Mouse (Mus musculus) left cerebral cortex, postnatal 10 days (tissue): ENCODE measurements at regions not wholly inside any gene's neighbourhood (a gene's known extent, or its start where the extent isn't known, plus 50 kb on each side); places are given as distances from the start of the nearest gene placed in this dataset.
"Not testable (repeated sequence)": the region's sequence is repeated elsewhere in the genome, so short reads cannot be mapped to it uniquely, and the experiment has no call there.

ENCODE experiments used
- DNase-seq, 2 experiments: peaks; one replicate each; pipeline ENCODE4 v3.0.0; 2021 to 2022; ENCODE audit warnings: low spot score in 2 of 2, mixed read lengths in 1 of 2; ENCODE audit errors: extremely low spot score in 1 of 2
- intact Hi-C: fragments of 180-260 bp; cut with DNase I; formaldehyde crosslinking; loops from one replicate; pipeline ENCODE4 v1.15.1; 2025

DNA sequence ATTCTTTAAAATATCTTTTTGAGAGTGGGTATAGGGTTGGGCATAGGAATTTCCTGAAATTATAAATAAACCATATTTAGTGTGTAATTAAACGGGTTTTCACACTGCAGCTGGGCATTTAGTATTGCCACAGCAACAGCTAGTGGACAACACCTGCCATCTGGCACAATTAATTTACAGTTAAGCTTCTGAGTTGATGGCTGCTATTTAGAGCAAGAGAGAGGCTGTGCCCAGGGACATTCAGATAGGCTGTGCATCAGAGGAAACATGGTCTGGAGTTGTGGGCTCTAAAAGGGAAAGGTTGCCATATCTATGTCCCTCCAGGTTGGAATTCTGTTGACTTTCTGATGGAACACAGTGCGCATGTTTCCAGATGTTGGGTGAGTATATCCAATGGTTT lies 227.1 kb downstream of the Pth2r start:
- intact Hi-C loops: no loop called here
- DNase-seq: no peak

DNA sequence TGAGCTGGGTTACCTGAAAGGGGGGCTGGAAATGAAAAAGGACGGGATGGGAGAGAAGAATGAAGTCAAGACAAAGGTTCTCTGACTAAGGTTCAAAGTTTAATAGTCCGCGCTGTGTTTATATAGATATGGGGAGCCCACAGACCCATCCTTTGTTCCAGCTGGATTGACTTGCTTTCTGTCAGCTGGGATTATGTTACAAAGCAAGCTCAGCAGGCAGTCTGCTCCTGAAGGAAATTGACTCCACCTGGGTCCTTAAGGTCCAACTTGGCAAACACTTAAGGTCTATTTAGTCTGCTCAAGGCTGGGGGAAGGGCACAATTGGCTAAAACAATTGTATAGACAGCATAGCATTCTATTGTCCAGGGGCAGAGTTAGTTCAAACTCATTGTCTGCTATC lies 253.8 kb downstream of the Pth2r start:
- intact Hi-C loops: loop anchor here (10.0 kb wide), 1 partner anchor 201 kb away; no protein-coding TSS in a partner anchor

DNA sequence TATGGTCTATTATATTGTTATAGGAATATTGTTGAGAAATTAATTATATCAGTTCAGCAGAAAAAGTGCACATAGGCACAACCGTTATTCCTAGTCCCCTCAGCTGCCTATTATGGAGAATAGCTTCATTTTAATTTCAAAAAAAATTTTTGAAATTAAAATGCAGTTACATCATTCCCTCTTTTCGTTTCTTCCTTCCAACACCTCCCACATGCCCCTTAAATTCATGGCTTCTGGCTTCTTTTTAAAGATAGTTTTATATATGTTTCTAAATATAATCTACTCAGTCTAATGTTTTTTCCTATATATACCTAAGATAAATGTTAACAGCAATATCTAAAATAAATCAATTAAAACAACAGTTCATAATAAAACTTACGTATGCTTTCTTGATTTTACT lies 256.7 kb downstream of the Pth2r start:
- intact Hi-C loops: loop anchor here (10.0 kb wide), 1 partner anchor 204 kb away; no protein-coding TSS in a partner anchor
- no peak for DNase-seq

More for the DNA sequence above, 253.8 kb downstream of the Pth2r start:
- no peak for DNase-seq

DNA sequence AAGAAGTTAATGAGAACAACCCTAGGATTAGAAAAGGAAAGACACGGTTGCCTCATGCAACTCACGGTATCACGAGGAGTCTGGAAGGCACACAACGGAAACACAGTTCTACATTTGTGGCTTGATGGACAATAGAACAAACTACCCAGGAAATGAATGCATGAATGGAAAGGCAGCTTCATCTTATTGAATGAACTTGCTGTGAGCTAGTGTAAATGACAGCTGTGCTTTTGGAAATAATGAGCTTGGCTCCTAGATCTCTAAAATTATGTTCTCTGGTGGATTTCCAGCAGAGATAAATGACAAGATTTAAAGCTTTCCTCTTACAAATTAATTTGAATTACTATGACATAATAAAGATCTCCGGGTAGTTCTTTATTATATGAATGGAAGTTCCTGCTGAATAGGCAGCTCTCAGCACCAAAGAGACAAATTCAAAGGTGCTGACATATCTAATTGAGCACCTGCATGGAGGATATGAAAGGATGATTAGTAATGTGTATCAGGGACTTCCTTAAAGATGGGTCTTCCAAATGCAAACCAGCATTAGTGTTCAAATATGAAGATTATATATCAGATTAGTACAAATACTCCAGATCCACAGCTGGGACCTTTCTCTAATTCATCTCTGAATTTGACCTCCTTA lies 262.5 kb downstream of the Pth2r start:
- DNase-seq: no peak
- intact Hi-C loops: no loop called here

DNA sequence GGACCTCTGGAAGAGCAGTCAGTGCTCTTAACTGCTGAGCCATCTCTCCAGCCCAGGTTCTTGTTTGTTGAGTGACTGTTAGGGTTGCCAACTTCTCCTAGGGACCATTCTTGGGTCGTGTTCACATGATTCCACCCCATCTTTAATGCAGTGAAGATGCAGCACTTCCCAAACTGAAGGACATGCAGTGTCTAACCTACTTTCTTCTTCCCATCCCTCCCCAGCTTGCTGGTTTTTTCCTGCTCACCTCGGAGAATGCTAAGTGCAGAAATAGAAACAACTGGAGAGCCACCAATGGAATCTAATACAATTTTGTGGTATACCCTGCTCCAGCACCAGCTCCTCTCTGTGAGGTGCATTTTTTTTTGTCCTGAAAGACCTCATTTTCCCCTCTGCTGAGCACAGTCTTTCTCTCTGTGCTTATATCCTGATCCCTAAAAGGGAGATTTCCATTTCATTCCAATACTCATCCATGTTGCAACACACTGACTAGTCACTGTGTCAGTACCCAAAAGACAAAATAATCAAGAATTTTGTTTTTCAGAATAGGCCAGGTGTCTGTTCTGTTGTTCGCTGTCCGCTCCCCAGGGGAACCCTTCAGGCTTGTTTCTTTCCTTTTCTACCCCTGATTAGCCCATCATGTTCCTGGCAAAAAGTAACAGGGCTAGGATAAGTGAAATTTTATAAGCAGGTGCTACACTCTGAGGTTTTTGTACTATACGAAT lies 263.6 kb downstream of the Pth2r start:
- intact Hi-C loops: no loop called here
- no peak for DNase-seq

DNA sequence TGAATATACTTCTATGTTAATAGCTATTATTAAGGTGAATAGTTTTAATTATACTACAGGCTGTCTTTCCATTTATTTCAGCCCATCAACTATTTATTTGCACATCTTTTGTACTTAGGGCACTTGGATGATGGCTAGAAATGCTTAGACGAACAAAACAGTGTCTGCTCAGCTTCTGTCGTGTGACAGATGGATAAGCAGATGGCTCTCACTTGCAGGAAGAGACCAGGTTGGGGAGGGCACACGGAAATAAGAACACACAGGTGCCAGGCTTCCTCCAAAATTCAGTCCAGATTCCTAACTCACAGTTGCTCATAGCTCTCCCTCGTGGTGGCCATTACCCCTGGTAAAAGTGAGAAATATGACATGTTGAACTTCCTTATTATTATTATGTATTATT lies 267.0 kb downstream of the Pth2r start:
- intact Hi-C loops: no loop called here

DNA sequence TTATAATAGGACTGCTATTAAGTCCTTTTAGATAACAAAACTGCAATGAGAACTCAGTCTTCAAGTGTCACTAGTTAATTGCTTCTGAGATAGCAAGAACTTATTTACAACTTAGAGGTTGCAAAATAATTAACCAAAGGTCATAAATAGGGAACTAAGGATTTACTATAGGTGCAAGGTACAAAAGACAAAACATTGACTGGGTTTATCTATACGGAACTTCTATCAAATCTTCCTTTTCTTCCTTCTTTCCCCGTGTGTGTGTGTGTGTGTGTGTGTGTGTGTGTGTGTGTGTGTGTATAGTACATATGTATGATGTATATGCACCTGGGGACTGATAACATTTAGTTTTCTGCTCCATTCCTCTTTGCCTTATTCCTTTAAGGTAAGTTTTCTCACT lies 305.5 kb downstream of the Pth2r start:
- intact Hi-C loops: no loop called here
- DNase-seq: no peak

More for the DNA sequence above, 267.0 kb downstream of the Pth2r start:
- DNase-seq: no peak

DNA sequence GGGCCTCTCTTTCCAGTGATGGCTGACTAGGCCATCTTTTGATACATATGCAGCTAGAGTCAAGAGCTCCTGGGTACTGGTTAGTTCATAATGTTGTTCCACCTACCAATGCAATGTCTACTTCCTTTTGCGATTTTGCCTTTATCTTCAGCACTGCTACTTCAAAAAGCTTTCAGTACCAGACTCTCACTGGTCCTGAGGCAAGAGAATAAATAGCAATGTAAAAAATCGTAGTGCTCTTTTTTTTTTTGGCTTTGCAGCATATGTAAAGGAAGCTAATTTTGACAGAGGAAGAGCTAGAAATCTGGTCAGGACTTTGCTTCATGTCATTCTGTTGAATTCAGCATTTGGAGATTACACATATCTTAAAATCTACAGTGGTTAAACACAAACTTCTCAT lies 291.0 kb upstream of the Crygf start:
- intact Hi-C loops: no loop called here
- no peak for DNase-seq

DNA sequence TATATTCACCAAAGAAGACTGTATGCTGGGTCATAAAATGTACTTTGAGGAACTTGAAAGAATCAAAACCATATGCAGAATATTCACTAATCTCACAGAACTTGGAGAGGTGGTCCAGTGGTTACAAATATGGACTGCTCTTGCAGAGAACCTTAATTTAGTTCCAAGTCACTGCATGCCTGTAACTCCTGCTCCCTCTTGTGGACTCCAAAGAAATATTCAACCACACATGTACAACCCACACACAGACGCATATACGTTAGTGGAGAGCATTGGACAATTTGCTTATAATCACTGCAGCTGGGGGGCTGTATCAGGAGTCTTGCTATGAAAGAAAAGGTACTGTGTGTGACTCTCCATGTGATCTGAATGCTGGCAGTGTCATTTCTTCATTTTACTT lies 271.9 kb upstream of the Crygf start:
- no peak for DNase-seq
- intact Hi-C loops: loop anchor here (10.0 kb wide), 2 partner anchors 340 to 430 kb away; no protein-coding TSS in a partner anchor

DNA sequence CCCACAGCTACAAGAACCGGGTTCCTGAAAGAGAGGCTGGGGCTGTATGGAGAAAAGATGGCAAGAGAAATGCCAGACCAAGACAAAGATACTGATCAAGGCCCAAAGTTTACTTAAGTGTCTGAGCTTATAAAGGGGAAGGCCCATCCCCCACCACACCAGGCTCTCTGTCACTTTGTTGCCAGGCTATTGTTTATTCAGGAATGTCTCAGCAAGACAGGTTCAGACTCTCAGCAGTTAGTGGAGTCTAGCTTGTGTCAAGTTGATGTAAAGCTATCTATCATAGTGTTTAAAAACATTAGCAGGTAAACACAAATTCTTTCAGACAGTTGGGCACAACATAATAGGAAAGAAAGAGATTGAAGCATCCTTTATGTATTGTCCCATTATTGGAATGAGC lies 244.4 kb upstream of the Crygf start:
- intact Hi-C loops: no loop called here
- DNase-seq: no peak

DNA sequence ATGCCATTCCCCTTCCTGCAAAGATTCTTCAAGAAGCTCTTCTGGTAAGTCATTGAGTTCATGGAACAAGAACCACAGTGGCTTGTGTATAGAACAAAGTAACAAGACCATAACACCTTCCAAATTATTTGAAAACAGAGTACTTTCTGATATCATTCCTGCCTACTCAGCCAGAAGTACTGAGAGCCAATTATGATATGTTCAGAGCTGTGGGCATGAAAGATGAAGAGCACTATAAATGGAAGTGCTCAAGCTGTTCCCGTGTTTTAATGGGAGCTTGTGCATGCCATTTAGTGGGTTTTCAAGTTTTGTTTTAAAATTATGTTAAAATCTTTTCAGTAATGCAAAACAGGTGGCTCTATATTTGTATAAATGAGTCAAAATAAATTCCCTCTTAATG lies 239.0 kb upstream of the Crygf start:
- intact Hi-C loops: no loop called here
- peak in 1 of 2 experiments; percentile 2 for DNase-seq

DNA sequence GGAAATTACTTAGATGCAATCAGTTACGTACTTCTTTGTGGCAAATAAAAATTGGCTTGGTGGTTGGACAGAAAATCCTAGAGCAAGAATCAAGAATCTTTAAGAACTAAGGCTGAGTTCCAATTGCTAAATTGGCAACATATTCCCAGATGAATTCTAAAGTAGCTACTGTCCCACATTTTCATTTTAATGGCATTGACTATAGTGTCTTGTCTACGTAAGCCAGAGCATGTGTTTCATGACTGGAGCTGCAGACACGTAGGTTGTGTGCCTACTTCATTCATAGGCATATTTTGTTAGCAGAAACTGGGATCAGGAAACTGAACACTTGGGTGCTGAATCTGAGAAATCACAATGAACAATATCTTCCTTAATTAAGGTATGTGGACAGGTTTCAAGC lies 196.1 kb upstream of the Crygf start:
- peak in 1 of 2 experiments; percentile 9 for DNase-seq
- intact Hi-C loops: no loop called here

DNA sequence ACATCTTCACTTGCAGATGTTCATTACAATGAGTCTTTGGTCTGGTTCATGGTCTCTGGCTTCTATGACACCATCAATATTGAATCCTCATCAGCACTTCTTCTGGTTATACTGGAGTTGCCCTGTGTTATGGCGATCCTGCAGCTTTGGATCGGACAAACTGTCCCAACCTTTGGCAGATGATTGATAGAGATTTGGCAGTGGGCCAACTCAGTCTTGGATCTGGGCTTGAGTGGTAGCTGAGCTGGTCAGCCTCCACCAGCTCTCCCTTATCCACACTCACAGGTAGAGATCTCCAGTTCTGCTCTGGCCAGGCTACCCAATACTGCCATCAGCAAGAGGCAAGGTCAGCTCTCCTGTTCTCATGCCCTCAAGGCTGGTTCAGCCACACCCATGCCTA lies 168.4 kb upstream of the Crygf start:
- no peak for DNase-seq
- intact Hi-C loops: no loop called here

DNA sequence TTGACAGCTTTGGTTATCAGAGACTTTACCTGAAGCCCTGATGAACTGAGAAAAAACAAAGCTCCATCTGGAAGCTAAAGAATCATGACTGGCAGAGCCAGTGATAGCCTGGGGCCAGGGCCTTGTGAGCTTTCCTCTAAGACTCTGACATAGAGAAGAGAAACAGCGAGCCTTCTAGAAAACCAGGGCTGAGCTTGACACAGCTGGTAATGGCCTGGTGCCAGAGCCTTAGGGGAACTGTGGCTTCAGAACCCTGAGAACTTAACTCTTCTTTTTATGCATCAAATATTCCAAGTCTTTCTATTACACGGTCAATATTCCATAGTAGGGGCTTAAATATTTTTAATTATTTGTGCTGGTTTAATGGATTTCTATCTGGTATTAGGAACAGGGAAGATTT lies 165.2 kb upstream of the Crygf start:
- intact Hi-C loops: no loop called here
- peak in 1 of 2 experiments; percentile 20 for DNase-seq

DNA sequence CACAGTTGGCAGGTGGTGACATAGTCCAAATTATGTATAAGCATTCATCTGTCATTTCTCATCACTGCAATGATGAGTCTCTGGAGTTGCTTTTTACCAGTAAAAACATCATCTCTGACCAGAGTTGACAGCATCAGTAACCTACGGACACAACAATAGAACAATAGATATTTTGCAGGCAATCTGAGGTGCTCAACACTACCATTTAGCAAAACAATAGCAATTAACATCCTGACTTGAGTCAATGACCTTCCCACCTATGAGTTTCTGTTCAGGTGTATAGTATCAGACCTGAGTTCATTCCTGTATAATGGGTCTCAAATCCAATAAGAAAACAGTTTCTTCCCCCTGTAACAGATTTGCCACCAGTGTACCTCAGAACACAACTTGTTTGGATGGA lies 126.1 kb upstream of the Crygf start:
- intact Hi-C loops: no loop called here
- DNase-seq: no peak

DNA sequence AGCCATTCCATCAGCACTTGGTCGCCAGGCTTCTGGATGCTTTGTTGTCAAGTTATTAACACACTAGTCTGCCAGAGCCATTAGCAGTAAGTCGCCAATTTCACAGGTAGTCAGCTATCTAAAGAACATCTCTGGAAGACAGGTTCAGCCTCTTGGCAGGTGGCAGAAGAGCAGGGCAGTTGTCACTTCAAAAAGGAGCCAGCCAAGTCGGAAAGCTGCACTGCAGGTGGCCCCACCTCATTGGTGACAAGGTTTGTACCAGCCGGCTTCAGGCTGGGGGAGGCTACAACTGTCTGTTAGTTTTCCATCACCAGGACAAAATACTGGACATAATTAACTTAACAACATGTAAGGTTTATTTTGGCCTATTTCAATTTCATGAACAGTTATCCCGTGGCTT lies 105.5 kb upstream of the Crygf start:
- intact Hi-C loops: no loop called here
- DNase-seq: no peak

DNA sequence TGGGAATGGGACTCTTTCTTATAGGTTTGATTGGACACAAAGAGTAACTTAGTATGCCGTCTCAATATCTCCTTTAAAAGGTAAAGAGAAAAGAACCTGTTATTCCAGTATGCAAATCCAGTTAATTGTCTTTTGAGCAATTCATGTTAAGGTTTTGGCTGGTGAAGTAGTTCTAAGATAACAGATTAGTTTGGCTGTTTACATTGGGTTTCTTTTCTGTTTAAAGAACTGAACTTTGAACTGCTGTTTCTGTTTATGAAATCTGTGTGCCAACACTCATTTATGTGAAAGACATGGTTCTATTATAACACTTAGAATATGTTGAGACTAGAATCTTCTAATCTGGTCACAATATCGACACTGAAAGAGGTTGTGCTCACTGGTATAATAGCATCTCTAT lies 85.2 kb upstream of the Crygf start:
- intact Hi-C loops: no loop called here
- DNase-seq: no peak

DNA sequence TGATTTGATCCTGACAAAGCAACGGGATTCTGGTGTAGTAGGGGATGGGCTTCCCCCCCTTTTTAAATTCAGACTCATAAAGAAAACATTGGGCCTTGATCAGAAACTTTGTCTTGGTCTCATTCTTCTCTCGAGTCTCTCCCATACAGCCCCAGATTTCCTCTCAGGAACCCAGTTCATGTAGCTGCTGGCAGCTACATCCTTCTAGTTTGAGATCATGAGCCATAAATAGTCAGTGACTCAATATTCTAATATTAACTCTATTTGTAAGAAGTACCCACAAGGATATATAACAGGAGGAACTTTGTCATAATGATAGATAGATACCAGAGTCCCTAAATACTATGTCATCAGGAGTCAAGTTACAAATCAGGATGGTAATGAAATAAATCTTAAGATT lies 79.3 kb upstream of the Crygf start:
- no peak for DNase-seq

DNA sequence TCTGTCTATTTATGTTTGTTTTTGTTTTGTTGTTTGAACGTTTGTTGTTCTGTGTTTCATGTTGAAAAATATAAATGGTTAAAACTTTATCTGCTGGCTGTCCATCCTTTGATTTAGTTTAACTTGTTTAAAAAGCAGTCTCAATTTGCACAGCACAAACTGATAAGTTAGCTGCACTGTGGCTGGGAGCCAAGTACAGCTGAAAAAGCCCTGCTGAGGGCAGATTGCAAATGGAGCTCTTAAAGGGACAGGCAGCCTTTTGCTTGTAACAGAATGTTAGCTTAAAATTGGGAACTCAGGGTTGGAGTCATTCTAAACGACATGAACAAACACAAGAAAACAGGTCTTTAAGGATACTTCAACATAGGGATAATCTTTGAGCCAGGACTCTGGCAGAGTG lies 52.6 kb upstream of the Crygf start:
- intact Hi-C loops: not testable (repeated sequence)
- peak in 1 of 2 experiments; percentile 17 for DNase-seq

More for the DNA sequence above, 79.3 kb upstream of the Crygf start:
- intact Hi-C loops: no loop called here
